Mouse (Mus musculus): ENCODE results near the gene Abi1. TPM values are rescaled to one million over a fixed set of nuclear protein-coding genes. Genes with fewer than 3 reads are reported as not detected.
A peak's percentile ranks its signal among the peaks of the same experiment; 100 is the strongest.
"Not testable (repeated sequence)": the region's sequence is repeated elsewhere in the genome, so short reads cannot be mapped to it uniquely, and the experiment has no call there.

Abi1 gene
- polyA plus RNA-seq, 1 experiment from 2014 or later: 34.7 TPM

DNA sequence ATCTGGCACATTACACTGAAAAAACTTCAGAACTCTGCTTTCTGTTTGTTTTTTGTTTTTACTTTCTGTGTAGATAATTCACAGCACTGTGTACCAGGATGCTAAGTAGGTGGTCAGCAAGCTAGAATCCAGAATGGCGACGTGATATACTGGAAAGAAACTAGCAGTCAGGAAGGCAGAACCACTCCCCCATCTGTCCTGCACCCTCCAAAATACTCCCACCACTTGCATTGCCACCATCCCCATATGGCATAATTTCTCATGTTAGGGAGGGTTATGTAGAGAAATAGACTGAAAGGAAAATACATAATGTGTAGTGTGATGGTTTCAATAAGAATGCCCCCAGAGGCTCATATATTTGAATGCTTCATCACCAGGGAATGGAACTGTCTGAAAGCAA lies 11.8 kb upstream of the Abi1 start:
- Histone ChIP-seq H3K9me3 (no peaks in the 10 kb centered on the region), H3K36me3 (no peaks in the 10 kb centered on the region), H3K27me3 (ENCODE audit: insufficient read depth, poor library complexity, severe bottlenecking) (no peaks in the 10 kb centered on the region), H3K4me3 (no peak overlapping the region), H3K27ac (no peak overlapping the region), H3K4me1 (no peaks in the 10 kb centered on the region)
- WGBS: 79% methylated on average over 2 of the region's 2 CpGs
- DNase-seq (ENCODE audit: low spot score): no peak

- no peak overlapping the region for H3K27ac ChIP-seq
- H3K27me3 ChIP-seq (ENCODE audit: insufficient read depth, poor library complexity, severe bottlenecking): no peaks in the 10 kb centered on the region
- no peaks in the 10 kb centered on the region for H3K36me3 ChIP-seq
- no peak overlapping the region for H3K4me3 ChIP-seq
- no peaks in the 10 kb centered on the region for H3K9me3 ChIP-seq
- H3K4me1 ChIP-seq: no peaks in the 10 kb centered on the region
- DNase-seq (ENCODE audit: low spot score): no peak
Measured at GRCm38 (mm10) chr2:23048006-23048405, 8.0 kb upstream of the Abi1 start.

GRCm38 (mm10) chr2:23045703-23046102 lies 5.7 kb upstream of the Abi1 start:
- H3K4me1 ChIP-seq: no peaks in the 10 kb centered on the region
- H3K36me3 ChIP-seq: no peaks in the 10 kb centered on the region
- H3K27ac ChIP-seq: no peak overlapping the region
- WGBS: 26% methylated on average over 1 of the region's 1 CpGs
- no peaks in the 10 kb centered on the region for H3K9me3 ChIP-seq
- H3K4me3 ChIP-seq: no peak overlapping the region
- H3K27me3 ChIP-seq (ENCODE audit: insufficient read depth, poor library complexity, severe bottlenecking): no peaks in the 10 kb centered on the region
- DNase-seq (ENCODE audit: low spot score): no peak

DNA sequence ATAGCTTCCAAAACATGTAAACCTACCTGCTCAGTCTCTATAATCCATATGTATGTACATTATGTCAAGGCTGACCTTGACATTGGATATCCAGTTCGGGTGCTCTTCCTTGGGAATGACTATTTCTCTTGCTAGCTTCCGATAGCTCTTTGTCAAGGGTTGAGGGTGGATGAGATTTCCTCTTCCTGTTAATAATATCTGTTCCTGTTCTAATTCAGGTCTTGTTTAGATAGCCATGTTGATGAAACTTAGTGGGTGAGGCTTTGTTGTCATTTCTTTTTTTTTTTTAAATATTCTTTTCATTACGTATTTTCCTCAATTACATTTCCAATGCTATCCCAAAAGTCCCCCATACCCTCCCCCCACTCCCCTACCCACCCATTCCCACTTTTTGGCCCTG lies 2.1 kb upstream of the Abi1 start:
- H3K27ac ChIP-seq: no peak overlapping the region
- no peaks in the 10 kb centered on the region; the same call in 1 of the 2 replicates for H3K4me1 ChIP-seq
- no peaks in the 10 kb centered on the region for H3K36me3 ChIP-seq
- H3K4me3 ChIP-seq: no peak overlapping the region
- no peak for DNase-seq (ENCODE audit: low spot score)
- 88% methylated on average over 3 of the region's 3 CpGs for WGBS
- H3K27me3 ChIP-seq (ENCODE audit: insufficient read depth, poor library complexity, severe bottlenecking): no peaks in the 10 kb centered on the region
- H3K9me3 ChIP-seq: no peaks in the 10 kb centered on the region

GRCm38 (mm10) chr2:23041457-23041856 lies 1.4 kb upstream of the Abi1 start:
- H3K27ac ChIP-seq: no peak overlapping the region
- H3K9me3 ChIP-seq: no peaks in the 10 kb centered on the region
- H3K27me3 ChIP-seq (ENCODE audit: insufficient read depth, poor library complexity, severe bottlenecking): no peaks in the 10 kb centered on the region
- H3K36me3 ChIP-seq: no peaks in the 10 kb centered on the region
- WGBS: 81% methylated on average over 4 of the region's 4 CpGs
- peaks cover 2% of the 10 kb centered on the region; the same call in 1 of the 2 replicates for H3K4me1 ChIP-seq
- no peak for DNase-seq (ENCODE audit: low spot score)
- H3K4me3 ChIP-seq: no peak overlapping the region

- not testable (repeated sequence) for H3K9me3 ChIP-seq; DNase-seq (ENCODE audit: low spot score); H3K27me3 ChIP-seq (ENCODE audit: insufficient read depth, poor library complexity, severe bottlenecking); H3K36me3 ChIP-seq; H3K4me1 ChIP-seq
- H3K27ac ChIP-seq: peak overlapping the region; percentile 94; the same call in 1 of the 2 replicates
- WGBS: 90% methylated on average over 7 of the region's 7 CpGs
- H3K4me3 ChIP-seq: peak overlapping the region; percentile 97; the same call in 1 of the 2 replicates
Measured at GRCm38 (mm10) chr2:23040690-23041089, 649 bp upstream of the Abi1 start.

DNA sequence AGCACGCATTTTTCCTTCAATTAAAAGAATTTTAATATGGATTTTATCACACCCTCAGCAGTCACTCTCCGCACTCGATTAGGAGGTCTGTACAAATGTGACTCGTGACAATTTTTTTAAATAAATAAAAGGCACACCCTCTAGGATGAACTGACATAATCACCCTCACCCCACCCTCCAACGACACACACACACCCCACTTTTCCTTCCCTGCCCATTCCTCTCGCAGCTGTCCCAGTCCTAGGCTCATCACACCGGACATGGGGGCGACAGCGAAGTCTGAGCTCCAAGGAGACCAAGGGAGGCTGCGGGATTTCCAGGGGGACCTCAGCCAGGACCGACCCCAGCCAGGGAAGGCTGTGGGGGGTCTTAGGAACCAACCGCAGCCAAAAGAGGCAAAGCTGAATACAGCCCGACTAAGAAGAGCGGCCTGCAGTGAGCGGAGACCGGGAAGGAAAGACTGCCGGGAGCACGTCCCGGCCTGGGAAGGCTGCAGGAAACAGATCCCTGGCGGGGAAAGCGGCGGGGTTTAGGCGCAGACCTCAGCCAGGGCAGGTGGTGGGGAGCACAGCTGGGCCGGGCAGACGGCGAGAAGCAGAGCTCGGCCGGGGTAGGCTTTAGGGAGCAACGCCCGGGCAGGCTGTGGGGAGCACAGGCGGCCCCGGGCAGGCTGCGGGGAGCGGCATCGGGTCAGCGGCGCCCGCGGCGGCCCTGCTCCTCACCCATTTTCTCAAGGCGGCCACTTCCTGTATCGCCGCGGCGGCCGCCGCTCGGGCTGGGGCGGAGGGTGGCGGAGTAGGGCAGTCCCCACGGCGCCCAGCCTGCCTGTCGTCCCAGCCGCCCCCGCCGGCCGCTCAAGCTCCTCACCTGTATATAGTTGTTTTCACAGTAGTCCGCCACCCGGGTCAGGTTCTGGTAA lies 700 bp downstream of the Abi1 start:
- Histone ChIP-seq H3K36me3 (no peaks in the 10 kb centered on the region), H3K4me1 (peaks cover 2% of the 10 kb centered on the region; the same call in 1 of the 2 replicates), H3K4me3 (peak overlapping the region; percentile 97), H3K9me3 (no peaks in the 10 kb centered on the region), H3K27ac (peak overlapping the region; percentile 94), H3K27me3 (ENCODE audit: insufficient read depth, poor library complexity, severe bottlenecking) (no peaks in the 10 kb centered on the region)
- under 1% methylated on average over 37 of the region's 59 CpGs for WGBS
- peak; percentile 86 for DNase-seq (ENCODE audit: low spot score)

GRCm38 (mm10) chr2:23035467-23035866 lies 4.6 kb downstream of the Abi1 start:
- no peaks in the 10 kb centered on the region for H3K27me3 ChIP-seq (ENCODE audit: insufficient read depth, poor library complexity, severe bottlenecking)
- H3K9me3 ChIP-seq: no peaks in the 10 kb centered on the region
- peaks cover 6% of the 10 kb centered on the region for H3K36me3 ChIP-seq
- H3K27ac ChIP-seq: no peak overlapping the region
- no peak for DNase-seq (ENCODE audit: low spot score)
- WGBS: 93% methylated on average over 1 of the region's 1 CpGs
- H3K4me3 ChIP-seq: no peak overlapping the region
- peaks cover 2% of the 10 kb centered on the region; the same call in 1 of the 2 replicates for H3K4me1 ChIP-seq

DNA sequence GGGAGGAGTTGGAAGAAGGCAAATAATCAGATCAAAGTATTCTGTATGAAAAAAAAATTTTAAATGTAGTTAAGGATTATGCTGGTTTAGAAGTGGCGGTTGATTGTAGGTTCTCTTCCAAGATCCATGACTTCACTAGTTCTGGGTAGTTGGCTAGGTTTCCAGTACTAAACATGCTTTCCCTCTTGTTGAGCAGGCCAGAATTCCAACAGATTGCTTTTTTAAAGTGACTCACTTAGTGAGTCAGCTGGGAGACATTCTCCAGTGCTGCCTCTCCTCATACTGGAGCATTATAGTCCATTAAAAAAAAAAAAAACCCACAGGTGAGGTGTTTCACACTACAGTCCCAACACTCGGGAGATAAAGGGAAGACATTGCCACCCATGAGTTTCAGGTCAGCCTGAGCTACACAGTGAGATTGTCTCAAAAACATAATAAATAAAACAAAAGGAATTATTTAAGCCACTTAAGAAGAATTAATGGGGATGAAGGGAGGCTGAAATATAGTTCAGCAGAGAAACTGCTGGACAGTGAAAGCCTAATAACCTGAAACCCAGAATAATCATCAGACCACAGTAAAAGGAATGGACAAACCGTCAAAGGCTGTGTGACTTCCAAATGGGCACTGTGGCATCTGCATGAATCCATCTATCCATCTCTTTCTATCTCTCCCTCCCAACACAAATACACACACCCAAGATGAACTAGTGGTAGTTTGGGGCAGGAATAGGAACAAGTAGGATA lies 5.2 kb downstream of the Abi1 start:
- H3K27me3 ChIP-seq (ENCODE audit: insufficient read depth, poor library complexity, severe bottlenecking): no peaks in the 10 kb centered on the region
- no peak overlapping the region for H3K27ac ChIP-seq
- DNase-seq (ENCODE audit: low spot score): no peak
- no peaks in the 10 kb centered on the region for H3K9me3 ChIP-seq
- H3K4me3 ChIP-seq: no peak overlapping the region
- WGBS: 86% methylated on average over 3 of the region's 3 CpGs
- peaks cover 12% of the 10 kb centered on the region for H3K36me3 ChIP-seq
- H3K4me1 ChIP-seq: peaks cover 2% of the 10 kb centered on the region; the same call in 1 of the 2 replicates

GRCm38 (mm10) chr2:23030631-23031030 lies 9.4 kb downstream of the Abi1 start:
- no peak overlapping the region for H3K27ac ChIP-seq
- H3K9me3 ChIP-seq: no peaks in the 10 kb centered on the region
- WGBS: 97% methylated on average over 4 of the region's 4 CpGs
- DNase-seq (ENCODE audit: low spot score): no peak
- H3K4me3 ChIP-seq: no peak overlapping the region
- peaks cover 14% of the 10 kb centered on the region for H3K36me3 ChIP-seq
- peaks cover 5% of the 10 kb centered on the region; the same call in 1 of the 2 replicates for H3K4me1 ChIP-seq
- H3K27me3 ChIP-seq (ENCODE audit: insufficient read depth, poor library complexity, severe bottlenecking): no peaks in the 10 kb centered on the region

GRCm38 (mm10) chr2:23028826-23029225 lies 11.2 kb downstream of the Abi1 start:
- Histone ChIP-seq H3K36me3 (peaks cover 14% of the 10 kb centered on the region), H3K4me1 (peaks cover 5% of the 10 kb centered on the region; the same call in 1 of the 2 replicates), H3K9me3 (no peaks in the 10 kb centered on the region), H3K27me3 (ENCODE audit: insufficient read depth, poor library complexity, severe bottlenecking) (no peaks in the 10 kb centered on the region), H3K4me3 (no peak overlapping the region), H3K27ac (no peak overlapping the region)
- 86% methylated on average over 4 of the region's 4 CpGs for WGBS
- DNase-seq (ENCODE audit: low spot score): no peak

- 53% methylated on average over 1 of the region's 1 CpGs for WGBS
- H3K27me3 ChIP-seq (ENCODE audit: insufficient read depth, poor library complexity, severe bottlenecking): no peaks in the 10 kb centered on the region
- peaks cover 14% of the 10 kb centered on the region for H3K36me3 ChIP-seq
- H3K27ac ChIP-seq: no peak overlapping the region
- peaks cover 8% of the 10 kb centered on the region; the same call in 1 of the 2 replicates for H3K4me1 ChIP-seq
- no peaks in the 10 kb centered on the region for H3K9me3 ChIP-seq
- DNase-seq (ENCODE audit: low spot score): no peak
- no peak overlapping the region for H3K4me3 ChIP-seq
Measured at GRCm38 (mm10) chr2:23026379-23026778, 13.7 kb downstream of the Abi1 start.

- no peak for DNase-seq (ENCODE audit: low spot score)
- H3K36me3 ChIP-seq: no peaks in the 10 kb centered on the region; the same call in 1 of the 2 replicates
- no peak overlapping the region for H3K27ac ChIP-seq
- 85% methylated on average over 4 of the region's 4 CpGs for WGBS
- H3K4me3 ChIP-seq: no peak overlapping the region
- peaks cover 8% of the 10 kb centered on the region; the same call in 1 of the 2 replicates for H3K4me1 ChIP-seq
- H3K9me3 ChIP-seq: no peaks in the 10 kb centered on the region
- H3K27me3 ChIP-seq (ENCODE audit: insufficient read depth, poor library complexity, severe bottlenecking): no peaks in the 10 kb centered on the region
Measured at GRCm38 (mm10) chr2:23023714-23024282, 16.2 kb downstream of the Abi1 start.

Measured in heart, embryonic 10.5 days (tissue).